Mouse (Mus musculus): ENCODE measurements around the gene Ryk. TPM values are rescaled to one million over a fixed set of nuclear protein-coding genes. Genes with fewer than 3 reads are reported as not detected.

Ryk gene
- polyA plus RNA-seq (2014; fragmentation: Nextera tagmentation; extraction: Ambion mirVana) = 25.3 and 26.5 TPM in 2 replicates

DNA sequence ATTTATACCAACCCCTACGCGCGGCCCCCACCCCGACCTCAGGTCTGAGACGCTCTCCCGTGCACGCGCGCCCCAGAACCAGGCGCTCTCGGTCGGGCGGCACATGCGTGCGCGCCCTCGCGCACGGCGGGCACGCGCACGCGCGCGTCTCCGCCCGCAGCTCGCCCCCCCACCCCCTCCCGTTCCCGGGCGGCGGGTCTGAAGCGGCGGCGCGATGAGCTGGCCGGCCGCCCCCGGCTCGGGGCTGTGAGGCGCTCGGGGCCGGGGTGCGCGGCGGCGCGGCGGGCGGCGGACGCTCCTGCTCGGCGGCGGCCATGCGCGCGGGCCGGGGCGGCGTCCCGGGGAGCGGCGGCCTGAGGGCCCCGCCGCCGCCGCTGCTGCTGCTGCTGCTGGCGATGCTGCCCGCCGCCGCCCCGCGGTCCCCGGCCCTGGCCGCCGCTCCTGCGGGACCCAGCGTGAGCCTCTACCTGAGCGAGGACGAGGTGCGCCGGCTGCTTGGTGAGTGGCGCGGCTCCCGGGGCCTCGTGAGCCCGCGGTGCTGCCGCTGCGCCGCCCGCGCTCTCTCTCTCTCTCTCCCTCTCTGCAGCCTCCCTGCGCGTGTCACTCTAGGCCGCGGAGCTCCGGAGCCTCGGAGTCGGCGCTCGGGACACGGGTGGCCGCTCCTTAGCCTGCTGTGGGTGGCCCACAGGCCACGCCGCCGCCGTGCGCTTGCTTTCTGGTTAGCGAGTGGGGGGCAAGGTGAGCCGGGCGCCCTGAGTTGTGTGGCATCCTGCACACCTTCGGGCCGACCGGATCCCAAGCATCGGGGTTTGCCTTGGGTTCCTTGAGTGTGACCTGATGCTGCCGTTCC lies at the start of gene Ryk:
TSS of gene Ryk (plus strand) at position 176 of the 850 bp plus-strand sequence.
- DNase-seq (ENCODE audit: low spot score) (peak; percentile 91), ATAC-seq (ENCODE audit: low FRiP score) (peak; percentile 81)
- Histone ChIP-seq H3K27ac (ENCODE audit: low read depth, low read length) (peak within 1 kb of the TSS; percentile 83), H3K36me3 (ENCODE audit: control insufficient read depth, insufficient read depth, low read length) (no peaks in the 10 kb centered on the region), H3K27me3 (ENCODE audit: control insufficient read depth, insufficient read depth, low read length) (no peaks in the 10 kb centered on the region), H3K4me2 (replicated peaks; ENCODE audit: low read depth, low read length) (peak within 1 kb of the TSS; percentile 83), H3K4me3 (ENCODE audit: low read depth, low read length) (peak within 1 kb of the TSS; percentile 81), H3K9me3 (ENCODE audit: control insufficient read depth, low read length) (no peaks in the 10 kb centered on the region), H3K4me1 (replicated peaks; ENCODE audit: control insufficient read depth, insufficient read depth, low read length) (0 out of 2 replicates have a peak, but pooled peaks cover 2% of the 10 kb centered on the region), H3K9ac (ENCODE audit: low read depth, low read length) (peak within 1 kb of the TSS; percentile 92)
- 1% methylated on average over 47 of the region's 119 CpGs for WGBS

DNA sequence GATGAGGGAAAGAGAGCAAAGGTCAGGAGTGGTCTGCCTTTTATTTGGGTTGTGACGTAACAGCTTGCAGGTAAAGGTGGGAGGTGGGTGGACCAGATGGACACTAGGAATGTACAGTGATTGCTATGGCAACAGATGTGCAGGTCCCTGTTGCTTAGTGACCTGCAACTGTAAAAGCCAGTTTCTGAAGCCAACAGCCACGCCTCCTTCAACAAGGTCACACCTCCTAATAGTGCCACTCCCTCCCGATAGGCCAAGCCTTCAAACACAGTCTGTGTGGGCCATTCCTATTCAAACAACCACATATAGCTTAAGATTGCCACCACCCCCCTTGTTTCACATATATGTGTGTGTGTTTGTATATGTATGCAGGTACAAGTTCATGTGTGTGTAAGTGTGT lies 45.2 kb upstream of the Ryk start:
- H3K36me3 ChIP-seq (ENCODE audit: control insufficient read depth, insufficient read depth, low read length) = no peaks in the 10 kb centered on the region
- H3K4me1 ChIP-seq (replicated peaks; ENCODE audit: control insufficient read depth, insufficient read depth, low read length) = no peaks in the 10 kb centered on the region
- ATAC-seq (ENCODE audit: low FRiP score) (no peak), DNase-seq (ENCODE audit: low spot score) (no peak)
- WGBS = 71% methylated on average over 3 of the region's 3 CpGs
- no peak overlapping the region for H3K27ac ChIP-seq (ENCODE audit: low read depth, low read length)
- H3K27me3 ChIP-seq (ENCODE audit: control insufficient read depth, insufficient read depth, low read length) = no peaks in the 10 kb centered on the region
- H3K9ac ChIP-seq (ENCODE audit: low read depth, low read length) = no peak overlapping the region
- H3K9me3 ChIP-seq (ENCODE audit: control insufficient read depth, low read length) = no peaks in the 10 kb centered on the region
- H3K4me2 ChIP-seq (replicated peaks; ENCODE audit: low read depth, low read length) = no peak overlapping the region
- no peak overlapping the region for H3K4me3 ChIP-seq (ENCODE audit: low read depth, low read length)

DNA sequence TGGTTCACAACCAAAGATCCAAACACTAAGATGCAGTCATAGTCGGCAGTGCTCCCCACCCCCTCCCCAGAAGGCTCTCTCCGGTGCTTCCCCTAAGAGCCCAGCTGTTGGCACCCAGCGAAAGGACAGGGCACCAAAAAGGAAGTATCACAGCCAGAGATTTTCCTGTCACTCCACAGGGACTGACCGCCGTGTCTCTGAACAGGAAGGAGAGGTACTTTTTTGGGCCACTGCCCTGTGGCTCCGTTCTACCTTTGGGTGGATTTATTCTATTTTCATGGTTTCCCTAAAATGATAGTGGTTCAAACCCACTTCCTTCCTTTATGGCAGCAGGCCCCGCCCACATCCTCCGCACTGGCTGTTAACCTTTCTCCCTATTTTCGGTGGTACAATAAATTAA lies 42.9 kb upstream of the Ryk start:
- Histone ChIP-seq H3K9ac (ENCODE audit: low read depth, low read length) (no peak overlapping the region), H3K27ac (ENCODE audit: low read depth, low read length) (no peak overlapping the region), H3K4me1 (replicated peaks; ENCODE audit: control insufficient read depth, insufficient read depth, low read length) (no peaks in the 10 kb centered on the region), H3K4me3 (ENCODE audit: low read depth, low read length) (no peak overlapping the region), H3K27me3 (ENCODE audit: control insufficient read depth, insufficient read depth, low read length) (no peaks in the 10 kb centered on the region), H3K9me3 (ENCODE audit: control insufficient read depth, low read length) (no peaks in the 10 kb centered on the region), H3K36me3 (ENCODE audit: control insufficient read depth, insufficient read depth, low read length) (no peaks in the 10 kb centered on the region), H3K4me2 (replicated peaks; ENCODE audit: low read depth, low read length) (no peak overlapping the region)
- ATAC-seq (ENCODE audit: low FRiP score) (no peak), DNase-seq (ENCODE audit: low spot score) (no peak)
- 72% methylated on average over 9 of the region's 9 CpGs for WGBS

DNA sequence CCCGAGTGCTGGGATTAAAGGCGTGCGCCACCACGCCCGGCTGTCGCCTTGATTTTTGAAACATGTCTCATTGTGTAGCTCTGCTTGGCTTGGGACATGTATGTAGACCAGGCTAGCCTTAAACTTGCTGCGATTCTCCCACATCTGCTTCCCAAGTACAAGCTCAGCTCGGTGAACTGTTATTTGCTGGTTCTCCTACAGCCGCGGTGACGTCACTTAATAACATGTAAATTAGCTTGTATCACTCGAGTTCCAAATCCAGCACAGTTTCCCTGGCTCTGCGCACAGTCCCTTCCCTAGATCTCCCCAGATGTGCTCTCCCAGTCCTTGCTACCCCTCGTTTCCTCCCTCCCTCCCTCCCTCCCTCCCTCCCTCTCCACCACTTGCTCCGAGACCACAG lies 41.9 kb upstream of the Ryk start:
- H3K9me3 ChIP-seq (ENCODE audit: control insufficient read depth, low read length) = no peaks in the 10 kb centered on the region
- ATAC-seq (ENCODE audit: low FRiP score) (no peak), DNase-seq (ENCODE audit: low spot score) (no peak)
- no peak overlapping the region for H3K4me2 ChIP-seq (replicated peaks; ENCODE audit: low read depth, low read length)
- no peaks in the 10 kb centered on the region for H3K4me1 ChIP-seq (replicated peaks; ENCODE audit: control insufficient read depth, insufficient read depth, low read length)
- 80% methylated on average over 14 of the region's 15 CpGs for WGBS
- H3K27ac ChIP-seq (ENCODE audit: low read depth, low read length) = no peak overlapping the region
- no peaks in the 10 kb centered on the region for H3K36me3 ChIP-seq (ENCODE audit: control insufficient read depth, insufficient read depth, low read length)
- no peak overlapping the region for H3K4me3 ChIP-seq (ENCODE audit: low read depth, low read length)
- H3K27me3 ChIP-seq (ENCODE audit: control insufficient read depth, insufficient read depth, low read length) = no peaks in the 10 kb centered on the region
- no peak overlapping the region for H3K9ac ChIP-seq (ENCODE audit: low read depth, low read length)

DNA sequence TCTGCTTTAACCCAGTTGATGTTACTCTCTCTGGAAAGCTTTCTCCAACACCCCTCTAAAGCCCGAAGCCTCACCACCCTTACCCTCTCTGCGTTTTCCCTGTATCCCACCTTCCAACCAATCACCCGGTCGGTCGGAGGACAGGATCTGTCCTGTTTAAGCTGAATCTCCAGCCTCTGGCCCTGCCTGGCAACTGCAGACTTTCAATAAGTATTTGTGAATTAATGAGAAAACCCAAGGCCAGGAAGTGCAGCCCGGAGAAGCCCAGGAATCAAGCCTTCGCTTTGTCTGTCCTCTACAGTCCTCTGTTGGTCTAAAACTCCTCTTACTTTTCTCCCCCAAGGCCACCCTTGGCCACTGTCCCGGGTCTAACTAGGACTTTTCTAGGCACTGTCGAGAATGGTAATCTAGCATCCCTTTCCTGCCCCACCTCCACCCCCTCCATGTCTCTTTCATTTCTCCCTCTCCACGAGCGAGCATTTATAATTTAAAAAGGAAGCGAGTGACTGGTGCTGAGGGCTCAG lies 41.4 kb upstream of the Ryk start:
- no peak overlapping the region for H3K27ac ChIP-seq (ENCODE audit: low read depth, low read length)

DNA sequence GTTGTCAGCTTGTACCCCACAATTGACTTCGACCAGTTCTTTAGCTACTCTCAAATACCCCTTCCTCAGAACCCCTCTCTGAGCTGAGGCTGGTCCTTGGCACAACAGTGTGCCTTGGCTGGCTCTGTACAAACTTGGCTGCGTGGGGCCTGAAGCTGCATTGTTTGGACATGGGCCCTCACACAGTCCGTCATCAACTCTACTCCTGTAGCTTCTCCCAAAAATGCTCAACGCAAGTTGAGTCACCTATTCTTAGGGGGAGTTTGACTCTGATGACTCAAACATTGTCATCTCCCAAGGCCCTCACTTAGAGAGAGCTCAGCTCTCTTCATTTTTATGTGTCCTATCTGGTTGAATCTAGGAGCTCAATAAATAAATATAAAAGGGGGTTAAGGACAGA lies 36.3 kb upstream of the Ryk start:
- H3K27ac ChIP-seq (ENCODE audit: low read depth, low read length) = no peak overlapping the region
- H3K9me3 ChIP-seq (ENCODE audit: control insufficient read depth, low read length) = no peaks in the 10 kb centered on the region
- no peaks in the 10 kb centered on the region for H3K36me3 ChIP-seq (ENCODE audit: control insufficient read depth, insufficient read depth, low read length)
- DNase-seq (ENCODE audit: low spot score) (no peak), ATAC-seq (ENCODE audit: low FRiP score) (no peak)
- no peak overlapping the region for H3K9ac ChIP-seq (ENCODE audit: low read depth, low read length)
- H3K27me3 ChIP-seq (ENCODE audit: control insufficient read depth, insufficient read depth, low read length) = no peaks in the 10 kb centered on the region
- no peaks in the 10 kb centered on the region for H3K4me1 ChIP-seq (replicated peaks; ENCODE audit: control insufficient read depth, insufficient read depth, low read length)
- WGBS = 90% methylated on average over 4 of the region's 4 CpGs
- H3K4me2 ChIP-seq (replicated peaks; ENCODE audit: low read depth, low read length) = no peak overlapping the region
- no peak overlapping the region for H3K4me3 ChIP-seq (ENCODE audit: low read depth, low read length)

More for the DNA sequence above, 41.4 kb upstream of the Ryk start:
- WGBS = 69% methylated on average over 12 of the region's 12 CpGs
- Histone ChIP-seq H3K9me3 (ENCODE audit: control insufficient read depth, low read length) (no peaks in the 10 kb centered on the region), H3K27me3 (ENCODE audit: control insufficient read depth, insufficient read depth, low read length) (no peaks in the 10 kb centered on the region), H3K4me3 (ENCODE audit: low read depth, low read length) (no peak overlapping the region), H3K4me2 (replicated peaks; ENCODE audit: low read depth, low read length) (no peak overlapping the region), H3K4me1 (replicated peaks; ENCODE audit: control insufficient read depth, insufficient read depth, low read length) (no peaks in the 10 kb centered on the region), H3K9ac (ENCODE audit: low read depth, low read length) (no peak overlapping the region), H3K36me3 (ENCODE audit: control insufficient read depth, insufficient read depth, low read length) (no peaks in the 10 kb centered on the region)
- DNase-seq (ENCODE audit: low spot score) (no peak), ATAC-seq (ENCODE audit: low FRiP score) (no peak)

DNA sequence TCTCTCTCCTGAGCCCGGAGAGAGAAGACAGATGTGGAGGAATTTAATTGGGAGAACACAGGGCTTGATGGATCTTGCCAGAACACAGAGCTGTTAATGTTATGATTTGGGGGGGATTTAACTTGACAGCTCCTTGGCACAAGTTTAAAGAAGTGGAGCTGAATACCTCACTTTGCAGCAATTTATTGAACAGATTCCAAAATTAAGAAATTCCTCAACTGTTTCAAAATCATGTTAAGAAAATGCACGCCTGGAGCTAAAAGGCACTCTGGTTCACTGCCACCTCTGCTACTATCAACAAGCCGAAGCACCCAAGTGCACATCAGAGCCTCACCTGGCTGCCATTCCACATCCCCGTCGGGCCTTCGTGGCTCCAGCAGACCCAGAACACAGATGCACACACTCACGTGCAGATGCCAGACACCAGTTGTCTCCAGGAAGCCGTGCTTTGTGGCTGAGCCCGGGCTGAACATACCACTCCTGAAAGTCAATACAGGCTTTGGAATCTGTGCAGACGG lies 28.6 kb upstream of the Ryk start:
- no peaks in the 10 kb centered on the region for H3K36me3 ChIP-seq (ENCODE audit: control insufficient read depth, insufficient read depth, low read length)
- DNase-seq (ENCODE audit: low spot score) (no peak), ATAC-seq (ENCODE audit: low FRiP score) (no peak)
- H3K9me3 ChIP-seq (ENCODE audit: control insufficient read depth, low read length) = no peaks in the 10 kb centered on the region
- no peak overlapping the region for H3K9ac ChIP-seq (ENCODE audit: low read depth, low read length)
- 87% methylated on average over 10 of the region's 10 CpGs for WGBS
- no peaks in the 10 kb centered on the region for H3K27me3 ChIP-seq (ENCODE audit: control insufficient read depth, insufficient read depth, low read length)
- H3K4me2 ChIP-seq (replicated peaks; ENCODE audit: low read depth, low read length) = no peak overlapping the region
- H3K27ac ChIP-seq (ENCODE audit: low read depth, low read length) = no peak overlapping the region
- no peaks in the 10 kb centered on the region for H3K4me1 ChIP-seq (replicated peaks; ENCODE audit: control insufficient read depth, insufficient read depth, low read length)
- H3K4me3 ChIP-seq (ENCODE audit: low read depth, low read length) = no peak overlapping the region

DNA sequence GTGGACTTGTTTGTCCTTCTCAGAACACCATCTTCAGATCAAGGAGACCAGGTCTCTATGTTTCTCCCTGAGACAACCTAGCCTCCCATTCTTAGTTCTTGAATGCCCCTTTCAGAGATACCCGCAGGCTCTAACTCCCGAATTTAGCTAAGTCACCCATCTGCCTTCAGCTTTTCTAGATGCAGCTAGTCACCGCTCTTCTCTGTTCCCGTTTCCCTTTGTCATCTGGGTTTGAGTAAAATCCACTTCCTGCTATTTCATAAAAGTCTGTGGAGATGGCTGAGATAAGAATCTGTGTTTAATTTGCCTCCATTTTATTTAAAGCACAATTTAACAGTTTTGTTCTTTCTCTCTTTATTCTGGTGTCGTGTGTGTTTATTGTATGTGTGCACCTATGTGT lies 23.5 kb upstream of the Ryk start:
- no peak overlapping the region for H3K9ac ChIP-seq (ENCODE audit: low read depth, low read length)
- DNase-seq (ENCODE audit: low spot score) (no peak), ATAC-seq (ENCODE audit: low FRiP score) (no peak)
- no peaks in the 10 kb centered on the region for H3K36me3 ChIP-seq (ENCODE audit: control insufficient read depth, insufficient read depth, low read length)
- no peaks in the 10 kb centered on the region for H3K27me3 ChIP-seq (ENCODE audit: control insufficient read depth, insufficient read depth, low read length)
- no peak overlapping the region for H3K4me2 ChIP-seq (replicated peaks; ENCODE audit: low read depth, low read length)
- H3K27ac ChIP-seq (ENCODE audit: low read depth, low read length) = no peak overlapping the region
- no peaks in the 10 kb centered on the region for H3K9me3 ChIP-seq (ENCODE audit: control insufficient read depth, low read length)
- H3K4me1 ChIP-seq (replicated peaks; ENCODE audit: control insufficient read depth, insufficient read depth, low read length) = no peaks in the 10 kb centered on the region
- WGBS = 87% methylated on average over 5 of the region's 5 CpGs
- H3K4me3 ChIP-seq (ENCODE audit: low read depth, low read length) = no peak overlapping the region

DNA sequence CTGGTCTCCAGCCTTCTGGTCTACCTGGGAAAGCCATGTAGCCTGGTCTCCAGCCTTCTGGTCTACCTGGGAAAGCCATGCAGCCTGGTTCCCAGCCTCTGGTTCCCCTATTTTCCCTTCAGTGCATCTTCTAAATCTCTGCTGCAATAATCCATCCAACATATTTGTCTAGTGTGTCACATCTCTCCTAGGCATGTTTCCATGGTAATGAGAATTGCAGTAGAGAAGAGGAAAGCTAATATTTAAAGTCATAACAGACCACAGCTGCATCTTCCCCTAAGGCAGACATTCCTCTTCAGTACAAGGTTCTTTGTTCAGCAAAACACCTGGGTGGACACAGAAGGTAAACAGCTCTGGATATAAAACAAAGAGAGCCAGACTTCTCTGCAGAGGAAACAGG lies 16.5 kb upstream of the Ryk start:
- DNase-seq (ENCODE audit: low spot score) (no peak), ATAC-seq (ENCODE audit: low FRiP score) (no peak)
- Histone ChIP-seq H3K4me3 (ENCODE audit: low read depth, low read length) (no peak overlapping the region), H3K9me3 (ENCODE audit: control insufficient read depth, low read length) (no peaks in the 10 kb centered on the region), H3K9ac (ENCODE audit: low read depth, low read length) (no peak overlapping the region), H3K36me3 (ENCODE audit: control insufficient read depth, insufficient read depth, low read length) (no peaks in the 10 kb centered on the region), H3K27me3 (ENCODE audit: control insufficient read depth, insufficient read depth, low read length) (no peaks in the 10 kb centered on the region), H3K27ac (ENCODE audit: low read depth, low read length) (no peak overlapping the region), H3K4me1 (replicated peaks; ENCODE audit: control insufficient read depth, insufficient read depth, low read length) (no peaks in the 10 kb centered on the region), H3K4me2 (replicated peaks; ENCODE audit: low read depth, low read length) (no peak overlapping the region)
